Mouse (Mus musculus): ENCODE data around the gene Ror1.

- no peak for TF ChIP-seq CTCF (IDR thresholded peaks at IDR 0.05; ENCODE audit: control insufficient read depth, insufficient read depth, insufficient replicate concordance, low read depth, low read length)
- no peak for TF ChIP-seq POLR2A (IDR thresholded peaks at IDR 0.05; ENCODE audit: control insufficient read depth, low read depth, low read length)
These were observed 123.4 kb downstream of the Ror1 start for GRCm38 (mm10) chr4:100219026-100219425.
